Mouse (Mus musculus) erythroblast, embryonic 14.5 days (primary cell): ENCODE data around the gene Tspan18.

Source experiments
- GATA1 ChIP-seq: IDR thresholded peaks from 2 replicates; pipeline ENCODE4 v1.6.1; 2012; ENCODE audit warnings: low read length, inconsistent platforms, mixed read lengths
- TAL1 ChIP-seq: IDR thresholded peaks from 3 replicates; pipeline ENCODE4 v1.6.1; 2012; ENCODE audit warnings: low read length, inconsistent platforms, mixed read lengths

- no peak for TF ChIP-seq TAL1
- no peak for TF ChIP-seq GATA1
Measured at GRCm38 (mm10) chr2:93154486-93155032, 179.7 kb downstream of the Tspan18 start.
